Mouse (Mus musculus): ENCODE results near the gene Herpud2. TPM values are rescaled to one million over a fixed set of nuclear protein-coding genes. Genes with fewer than 3 reads are reported as not detected.
A peak's percentile ranks its signal among the peaks of the same experiment; 100 is the strongest.

The Herpud2 gene
- 10 to 100 TPM; 33.4 to 37.8 TPM for total RNA-seq (2021)

- intact Hi-C loops (cut with DNase I) = loop anchor here (5.0 kb wide), 2 partner anchors 101 to 331 kb away; partner anchors contain the start of genes Eepd1 and Sept7
- DNase-seq (ENCODE audit: low spot score) = peak; percentile 92
These were observed at the start of gene Herpud2 for GRCm38 (mm10) chr9:25151611-25152241. TSS of gene Herpud2 (minus strand) at chr9:25151820.

GRCm38 (mm10) chr9:25200987-25201386 is 49.4 kb upstream of the Herpud2 start:
- DNase-seq (ENCODE audit: low spot score) = no peak
- intact Hi-C loops (cut with DNase I) = loop anchor here (2.0 kb wide), 1 partner anchor 26 kb away; no protein-coding TSS in a partner anchor

- intact Hi-C loops (cut with DNase I) = loop anchor here (2.0 kb wide), 1 partner anchor 25 kb away; no protein-coding TSS in a partner anchor
- no peak for DNase-seq (ENCODE audit: low spot score)
These were observed 48.5 kb upstream of the Herpud2 start for GRCm38 (mm10) chr9:25200148-25200547.

DNA sequence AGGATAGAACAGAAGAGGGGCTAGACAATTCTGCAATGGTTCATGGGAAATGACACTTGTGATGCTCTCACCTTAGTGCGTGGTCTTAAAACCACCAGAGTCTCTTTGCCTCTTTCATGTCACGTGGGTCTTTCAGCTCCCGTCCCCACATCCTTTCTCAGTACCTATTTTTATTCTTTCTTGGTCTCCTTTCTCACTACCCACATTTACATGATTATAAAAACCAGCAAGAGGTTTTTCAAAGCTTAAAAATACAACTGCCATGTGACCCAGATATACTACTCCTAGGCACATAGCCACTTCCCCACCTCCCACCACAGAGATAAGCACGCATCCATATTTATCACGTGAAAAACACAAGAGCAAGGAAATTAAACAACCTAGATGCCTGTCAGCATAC is 45.1 kb upstream of the Herpud2 start:
- intact Hi-C loops (cut with DNase I) = no loop called here
- no peak for DNase-seq (ENCODE audit: low spot score)

DNA sequence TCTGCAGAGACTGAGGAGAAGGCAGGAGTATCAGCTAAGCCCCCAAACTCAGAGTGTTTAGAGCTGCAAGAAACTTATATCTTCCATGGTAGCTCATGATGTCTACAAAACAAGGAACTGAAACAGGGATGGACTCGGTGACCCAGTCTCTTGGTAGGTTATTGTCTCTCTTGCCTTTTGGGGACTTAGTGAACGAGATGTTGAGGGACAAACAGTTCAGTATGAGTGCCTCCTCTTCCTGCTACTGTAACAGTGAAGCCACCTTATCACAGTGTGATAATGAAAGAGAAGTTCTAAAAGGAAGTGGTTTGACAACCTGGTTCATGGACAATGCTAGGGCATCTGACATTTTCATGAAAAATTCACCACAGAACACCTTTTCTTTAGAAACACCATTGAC is 40.0 kb upstream of the Herpud2 start:
- DNase-seq (ENCODE audit: low spot score) = no peak

DNA sequence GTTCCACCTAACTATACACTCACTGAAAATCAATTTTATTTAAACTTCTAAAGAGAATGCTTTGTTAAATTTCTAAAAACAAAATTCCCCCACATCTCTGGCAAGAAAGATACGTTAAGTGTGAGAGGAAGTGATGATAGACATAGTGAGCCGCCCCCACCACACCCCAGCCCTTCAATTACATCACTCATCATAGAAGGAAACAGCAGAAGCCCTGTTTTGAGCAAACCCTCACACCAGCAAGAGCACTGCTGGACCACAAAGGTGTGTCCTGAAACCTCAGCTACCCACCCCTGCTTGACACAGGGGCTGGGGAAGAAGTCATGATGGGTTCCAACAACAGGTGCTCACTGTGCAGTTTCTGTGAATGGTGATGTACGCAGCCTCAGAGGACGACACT is 34.9 kb upstream of the Herpud2 start:
- intact Hi-C loops (cut with DNase I) = no loop called here
- DNase-seq (ENCODE audit: low spot score) = no peak

More for the DNA sequence above, 40.0 kb upstream of the Herpud2 start:
- intact Hi-C loops (cut with DNase I) = no loop called here

DNA sequence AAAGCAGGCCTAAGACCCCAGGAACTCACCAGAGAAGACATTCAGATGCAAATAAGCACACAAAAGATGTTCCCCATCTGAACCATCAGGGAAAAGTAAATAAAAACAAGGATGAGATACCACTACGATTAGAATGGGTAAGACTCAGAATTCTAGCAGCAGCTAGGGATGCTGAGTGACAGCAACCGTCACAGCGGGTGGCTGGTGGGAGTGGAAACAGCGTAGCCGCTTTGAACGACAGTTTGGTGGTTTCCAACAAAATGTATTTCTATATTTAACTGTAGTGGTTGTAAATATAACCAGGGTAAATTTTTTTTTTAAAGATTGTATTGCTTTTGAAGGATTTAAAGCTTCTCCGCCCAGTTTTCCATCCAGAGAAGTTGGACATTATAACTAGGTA is 34.2 kb upstream of the Herpud2 start:
- no peak for DNase-seq (ENCODE audit: low spot score)
- intact Hi-C loops (cut with DNase I) = no loop called here

GRCm38 (mm10) chr9:25184606-25185005 is 33.0 kb upstream of the Herpud2 start:
- intact Hi-C loops (cut with DNase I) = no loop called here
- DNase-seq (ENCODE audit: low spot score) = no peak

DNA sequence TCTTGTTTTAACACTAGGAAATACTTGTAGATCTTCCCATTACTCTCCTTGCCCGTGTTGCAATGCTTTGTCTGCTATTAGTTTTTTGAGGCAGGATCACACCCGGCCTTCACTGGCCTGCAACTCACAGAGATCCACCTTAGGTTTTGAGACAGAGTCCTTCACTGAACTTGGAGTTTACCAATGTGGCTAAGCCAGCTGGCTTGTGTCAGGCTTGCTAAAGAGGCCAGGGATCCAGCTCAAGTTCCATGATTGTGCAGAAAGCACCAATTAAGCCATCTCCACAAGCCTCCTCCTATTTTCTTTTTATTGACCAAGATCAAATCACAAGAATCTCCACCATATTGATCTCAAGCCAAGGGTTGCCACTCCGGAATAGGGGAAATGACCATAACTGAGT is 26.4 kb upstream of the Herpud2 start:
- DNase-seq (ENCODE audit: low spot score) = no peak
- intact Hi-C loops (cut with DNase I) = loop anchor here (5.0 kb wide), 1 partner anchor 34 kb away; no protein-coding TSS in a partner anchor

DNA sequence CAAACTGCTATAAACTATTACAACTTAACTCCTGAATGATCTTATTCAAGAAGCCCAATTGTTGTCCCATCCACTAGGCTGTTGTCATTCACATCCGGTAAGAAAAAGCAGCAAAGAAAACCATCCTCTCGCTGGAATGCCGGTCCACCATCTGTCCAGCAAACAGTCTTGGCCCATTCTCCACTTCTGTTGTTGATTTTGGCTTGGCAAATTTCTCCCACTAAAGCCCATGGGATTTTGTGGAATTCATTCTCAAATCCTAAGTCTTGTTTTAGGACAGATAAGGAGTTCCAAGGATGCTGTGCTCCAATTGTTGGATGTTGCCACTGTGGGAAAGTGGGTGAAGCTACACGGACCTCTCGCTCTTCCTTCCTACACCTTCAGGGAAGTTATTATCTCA is 25.6 kb upstream of the Herpud2 start:
- intact Hi-C loops (cut with DNase I) = loop anchor here (5.0 kb wide), 1 partner anchor 35 kb away; no protein-coding TSS in a partner anchor
- peak; percentile 31 for DNase-seq (ENCODE audit: low spot score)

DNA sequence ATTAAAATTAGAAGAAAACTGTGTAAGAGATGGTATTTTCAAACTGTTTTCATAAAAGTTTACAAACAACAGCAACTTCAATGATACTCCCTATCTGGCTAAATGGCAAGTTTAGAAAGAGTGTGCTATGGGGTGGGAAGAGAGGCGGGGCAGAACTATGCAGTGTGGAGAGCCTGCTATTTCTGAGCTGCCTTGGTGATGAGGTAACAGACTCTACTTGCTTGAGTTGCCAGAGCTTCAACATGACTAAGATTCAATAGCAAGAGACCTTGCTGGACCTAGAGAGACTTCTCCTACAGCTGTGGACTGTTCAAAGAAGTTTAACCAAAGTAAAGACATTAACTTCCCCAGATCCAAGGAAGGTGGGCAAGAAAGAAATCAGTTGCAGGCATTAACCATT is 24.9 kb upstream of the Herpud2 start:
- DNase-seq (ENCODE audit: low spot score) = peak; percentile 7
- intact Hi-C loops (cut with DNase I) = loop anchor here (5.0 kb wide), 1 partner anchor 36 kb away; no protein-coding TSS in a partner anchor

DNA sequence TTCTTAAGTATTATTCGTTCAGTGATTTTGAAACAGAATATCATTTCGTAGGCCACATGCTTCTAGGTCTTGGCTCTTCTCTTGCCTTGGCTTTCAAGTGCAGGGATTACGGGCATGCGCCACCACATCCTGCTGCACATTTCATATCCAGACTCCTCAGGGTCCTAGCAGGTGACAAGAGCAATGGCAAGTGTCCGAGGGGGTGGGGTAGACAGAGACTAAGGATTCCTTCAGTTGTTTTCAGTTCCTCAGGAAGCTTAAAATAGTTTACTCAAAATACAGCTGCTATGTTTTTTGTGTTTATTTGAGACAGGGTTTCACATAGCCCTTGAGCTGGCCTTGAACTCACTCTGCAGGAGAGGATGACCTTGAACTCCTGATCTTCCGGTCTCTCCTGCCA is 24.4 kb upstream of the Herpud2 start:
- intact Hi-C loops (cut with DNase I) = loop anchor here (2.0 to 5.0 kb wide), 2 partner anchors 25 to 36 kb away; no protein-coding TSS in a partner anchor
- DNase-seq (ENCODE audit: low spot score) = no peak

- DNase-seq (ENCODE audit: low spot score) = peak; percentile 58
- intact Hi-C loops (cut with DNase I) = loop anchor here (2.0 to 5.0 kb wide), 2 partner anchors 26 to 37 kb away; no protein-coding TSS in a partner anchor
These were observed 23.4 kb upstream of the Herpud2 start for GRCm38 (mm10) chr9:25175039-25175442.

GRCm38 (mm10) chr9:25174614-25175013 is 23.0 kb upstream of the Herpud2 start:
- DNase-seq (ENCODE audit: low spot score) = no peak
- intact Hi-C loops (cut with DNase I) = loop anchor here (2.0 to 5.0 kb wide), 2 partner anchors 26 to 38 kb away; no protein-coding TSS in a partner anchor

DNA sequence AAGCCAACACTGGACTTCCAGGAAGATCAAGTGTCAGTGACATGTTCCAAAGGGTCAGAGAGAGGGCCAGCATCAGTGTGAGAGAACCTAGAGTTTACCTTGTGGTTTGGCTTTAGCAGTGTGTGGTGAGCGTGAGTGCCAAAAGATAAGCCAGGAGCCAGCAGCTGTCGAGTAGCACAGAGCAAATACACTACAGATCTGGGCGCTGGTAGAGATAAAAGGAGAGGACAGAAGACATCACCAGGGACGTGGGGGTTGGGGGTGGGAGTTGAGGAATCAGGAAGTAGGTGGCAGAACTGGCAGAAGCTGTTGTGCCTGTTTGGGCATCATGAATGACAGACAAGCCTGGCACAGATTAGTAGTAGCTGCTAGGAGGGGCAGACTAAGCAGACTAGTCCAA is 21.6 kb upstream of the Herpud2 start:
- intact Hi-C loops (cut with DNase I) = no loop called here
- DNase-seq (ENCODE audit: low spot score) = peak; percentile 35

DNA sequence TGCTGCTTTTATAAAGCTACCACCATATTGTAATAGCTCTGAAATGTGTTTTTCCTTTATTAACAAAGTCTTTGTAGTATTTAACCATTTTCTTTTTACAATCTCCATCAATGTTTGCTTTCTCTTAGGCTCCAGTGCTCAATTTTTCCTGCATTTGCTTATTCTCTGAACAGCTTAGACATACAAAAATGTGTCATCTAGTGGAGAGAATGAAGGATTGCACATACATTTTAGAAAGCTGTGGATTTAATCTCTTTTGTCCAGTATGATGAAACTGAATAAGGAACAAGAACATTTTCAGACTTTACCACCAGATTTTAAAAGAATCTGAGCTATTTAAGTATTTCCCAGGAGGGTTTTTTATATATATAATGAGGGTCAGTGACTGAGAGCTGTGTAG is 18.0 kb upstream of the Herpud2 start:
- DNase-seq (ENCODE audit: low spot score) = no peak
- intact Hi-C loops (cut with DNase I) = loop anchor here (2.0 to 5.0 kb wide), 2 partner anchors 83 to 423 kb away; partner anchors contain the start of gene Sept7

DNA sequence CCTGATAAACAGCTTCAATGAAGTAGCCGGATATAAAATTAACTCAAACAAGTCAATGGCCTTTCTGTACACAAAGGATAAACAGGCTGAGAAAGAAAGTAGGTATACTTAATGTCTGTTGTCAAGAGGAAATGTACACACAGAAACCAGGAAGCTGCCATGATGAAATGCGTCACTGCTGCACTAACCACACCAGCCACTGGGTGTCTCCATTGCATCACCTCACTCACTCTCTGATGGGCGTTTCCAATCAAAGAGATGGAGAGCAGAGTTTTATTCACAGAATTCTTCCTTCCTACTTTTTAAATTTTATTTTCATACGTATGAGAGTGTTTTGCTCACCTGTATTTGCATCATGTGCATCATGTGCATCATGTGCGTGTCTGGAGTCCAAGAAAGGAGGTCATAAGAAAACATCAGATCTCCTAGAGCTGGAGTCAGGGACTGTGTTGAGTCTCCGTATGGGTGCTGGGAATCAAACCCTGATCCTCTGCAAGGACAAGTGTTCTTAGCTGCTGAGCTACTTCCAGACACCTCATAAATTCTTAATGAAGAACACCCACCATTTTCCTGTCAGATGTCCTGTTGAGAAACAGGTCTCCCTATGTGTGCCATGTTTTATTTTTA is 16.0 kb upstream of the Herpud2 start:
- DNase-seq (ENCODE audit: low spot score) = peak; percentile 47
- intact Hi-C loops (cut with DNase I) = loop anchor here (1.0 to 5.0 kb wide), 2 partner anchors 142 to 425 kb away; no protein-coding TSS in a partner anchor

DNA sequence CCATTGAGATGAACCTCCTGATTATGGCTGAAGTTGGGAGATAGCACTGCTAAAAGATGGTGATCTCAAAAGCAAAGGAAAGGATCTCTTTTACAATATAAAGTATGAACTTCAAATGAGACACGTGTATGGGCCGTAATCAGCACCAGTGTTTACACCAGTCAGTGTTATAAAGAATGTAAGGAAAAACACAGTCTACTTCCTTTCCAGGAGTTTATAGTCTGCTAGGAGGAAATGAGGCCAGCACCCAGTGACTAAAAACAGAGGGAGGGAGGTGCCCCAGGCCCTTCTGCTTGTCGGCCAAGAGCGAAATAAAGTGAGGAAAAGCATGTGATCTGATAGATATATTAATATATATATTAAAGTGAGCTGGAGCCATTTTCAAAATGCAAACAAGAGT is 6.6 kb upstream of the Herpud2 start:
- DNase-seq (ENCODE audit: low spot score) = no peak
- intact Hi-C loops (cut with DNase I) = no loop called here

DNA sequence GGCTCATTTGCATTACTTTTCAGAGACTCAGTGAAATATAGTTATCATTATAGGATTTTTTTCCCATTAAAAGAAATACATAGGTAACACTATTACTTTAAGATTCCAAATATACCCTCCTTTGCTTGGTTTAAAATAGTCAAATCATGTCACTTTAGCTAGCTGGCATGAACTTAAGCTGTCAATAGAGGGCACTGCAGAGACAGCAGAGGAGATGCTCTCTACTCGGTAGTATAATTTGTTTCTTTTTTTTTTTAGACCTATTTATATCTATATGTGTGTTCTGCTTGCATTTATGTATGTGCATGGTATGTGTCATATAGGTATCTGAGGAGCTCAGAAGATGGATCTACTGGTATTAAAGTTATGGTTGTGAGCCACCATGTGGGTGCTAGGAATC is 4.8 kb upstream of the Herpud2 start:
- intact Hi-C loops (cut with DNase I) = no loop called here
- DNase-seq (ENCODE audit: low spot score) = no peak

GRCm38 (mm10) chr9:25153066-25153465 is 1.4 kb upstream of the Herpud2 start:
- DNase-seq (ENCODE audit: low spot score) = no peak
- intact Hi-C loops (cut with DNase I) = loop anchor here (5.0 kb wide), 2 partner anchors 99 to 329 kb away; partner anchors contain the start of genes Eepd1 and Sept7

DNA sequence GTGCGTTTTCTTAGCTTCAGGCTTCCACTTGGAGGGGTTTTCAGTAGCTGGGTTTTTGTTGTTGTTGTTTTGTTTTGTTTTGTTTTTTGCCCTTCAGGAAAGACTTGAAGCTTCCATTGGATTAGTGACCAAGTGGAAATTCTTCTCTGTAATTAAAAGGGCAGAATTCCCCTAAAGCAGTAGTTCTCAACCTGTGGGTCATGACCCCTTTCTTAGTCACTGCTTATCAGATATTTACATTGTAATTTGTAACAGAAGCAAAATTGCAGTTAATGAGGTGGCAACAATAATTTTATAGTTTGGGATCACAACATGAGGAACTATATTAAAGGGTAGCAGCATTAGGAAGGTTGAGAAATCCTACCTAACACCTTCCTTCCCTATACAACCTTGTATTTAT is 837 bp upstream of the Herpud2 start:
- DNase-seq (ENCODE audit: low spot score) = no peak
- intact Hi-C loops (cut with DNase I) = loop anchor here (5.0 kb wide), 2 partner anchors 100 to 330 kb away; partner anchors contain the start of genes Eepd1 and Sept7
